Mouse (Mus musculus) CH12.LX (cell line): ENCODE measurements around the gene Ntng1.

ENCODE experiments used
- BHLHE40 ChIP-seq: IDR thresholded peaks from 2 replicates; pipeline ENCODE4 v1.6.1; 2011; ENCODE audit warnings: mild to moderate bottlenecking, low read depth, low read length, improper control_type of control experiment
- CTCF ChIP-seq, 2 experiments: IDR thresholded peaks in 1 of 2; conservative IDR thresholded peaks in 1 of 2; 2 replicates each; pipeline ENCODE4 v1.5.1; 2011 to 2012; ENCODE audit warnings: low read depth in 2 of 2, low read length in 2 of 2, improper control_type of control experiment in 1 of 2, inconsistent platforms in 1 of 2, mild to moderate bottlenecking in 1 of 2, moderate library complexity in 1 of 2
- MAX ChIP-seq: IDR thresholded peaks from 2 replicates; pipeline ENCODE4 v1.6.1; 2011; ENCODE audit warnings: low read length, improper control_type of control experiment
- MEF2A ChIP-seq: IDR thresholded peaks from 2 replicates; pipeline ENCODE4 v1.6.1; 2014; ENCODE audit warnings: low read depth, mild to moderate bottlenecking, inconsistent platforms, low read length, improper control_type of control experiment, borderline replicate concordance
- MXI1 ChIP-seq: IDR thresholded peaks from 2 replicates; pipeline ENCODE4 v1.6.1; 2011; ENCODE audit warnings: mild to moderate bottlenecking, low read depth, low read length, improper control_type of control experiment
- TBP ChIP-seq: conservative IDR thresholded peaks from 2 replicates; pipeline ENCODE4 v1.6.1; 2011; ENCODE audit warnings: low read depth, low read length, improper control_type of control experiment

GRCm38 (mm10) chr3:110094003-110094402 is 49.8 kb downstream of the Ntng1 start:
- TF ChIP-seq CTCF (conservative IDR thresholded peaks at IDR 0.05 in 1 of 2, IDR thresholded peaks at IDR 0.05 in 1 of 2; ENCODE audit: low read depth in 2 of 2, low read length in 2 of 2), result no peak
- TF ChIP-seq BHLHE40, result no peak
- no peak for TF ChIP-seq TBP
- no peak for TF ChIP-seq MEF2A
- no peak for TF ChIP-seq MXI1
- no peak for TF ChIP-seq MAX
